Mouse (Mus musculus) megakaryocyte, embryonic 14.5 days (primary cell): ENCODE measurements around the gene Sdsl.

Source experiments
- FLI1 ChIP-seq: IDR thresholded peaks from 2 replicates; pipeline ENCODE4 v1.6.1; 2012; ENCODE audit warnings: low read length, inconsistent platforms, mixed read lengths
- GATA1 ChIP-seq: IDR thresholded peaks from 3 replicates; pipeline ENCODE4 v1.6.1; 2012; ENCODE audit warnings: mixed read lengths, low read length, inconsistent platforms, borderline replicate concordance

DNA sequence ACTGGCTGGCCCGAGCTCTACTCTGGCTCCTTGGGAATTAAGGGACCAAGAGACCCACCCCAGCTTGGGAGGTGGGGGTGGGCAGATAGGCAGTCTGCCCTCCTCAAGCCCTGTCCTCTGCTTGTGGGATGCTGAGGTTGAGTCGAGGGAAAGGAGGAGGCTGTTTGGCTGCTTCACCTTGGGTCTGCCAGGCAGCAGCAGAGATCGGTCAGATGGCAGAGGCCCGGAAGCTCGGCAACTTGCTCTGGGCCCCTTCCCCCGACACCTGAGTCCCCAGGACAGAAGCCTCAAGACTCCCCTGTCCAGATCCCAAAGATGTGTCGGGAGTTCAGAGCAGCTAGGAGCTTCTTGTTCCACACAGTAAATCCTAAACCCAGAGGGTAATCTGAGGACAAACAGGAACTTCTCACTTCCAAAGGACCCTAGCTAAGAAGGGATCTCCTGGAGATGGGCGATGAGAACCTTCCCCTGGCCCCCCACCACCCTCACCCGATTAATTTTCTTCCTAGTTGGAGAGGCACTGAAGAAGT lies 40.1 kb downstream of the Sdsl start:
- TF ChIP-seq GATA1 (no peak), FLI1 (no peak)
